Mouse (Mus musculus) erythroblast, embryonic 14.5 days (primary cell): Measurements from ENCODE around the gene Zscan2. TPM values are rescaled to one million over a fixed set of nuclear protein-coding genes. Genes with fewer than 3 reads are reported as not detected.

Experiments used
- H3K27me3 ChIP-seq: 2 replicates; pipeline ENCODE4 v1.6.1; 2012; ENCODE audit warnings: inconsistent platforms; ENCODE audit not compliant: control insufficient read depth
- H3K36me3 ChIP-seq: 2 replicates; pipeline ENCODE4 v1.6.1; 2012; ENCODE audit warnings: mild to moderate bottlenecking, inconsistent platforms; ENCODE audit not compliant: control insufficient read depth
- H3K4me1 ChIP-seq: 2 replicates; pipeline ENCODE4 v1.6.1; 2012; ENCODE audit warnings: inconsistent platforms; ENCODE audit not compliant: control insufficient read depth
- H3K4me3 ChIP-seq: replicated peaks from 2 replicates; pipeline ENCODE3; 2012; ENCODE audit warnings: moderate library complexity, mild to moderate bottlenecking, inconsistent platforms
- H3K9me3 ChIP-seq: 2 replicates; pipeline ENCODE4 v1.6.1; 2012; ENCODE audit warnings: low read length, inconsistent platforms, mixed read lengths; ENCODE audit not compliant: control insufficient read depth
- GATA1 ChIP-seq: IDR thresholded peaks from 2 replicates; pipeline ENCODE4 v1.6.1; 2012; ENCODE audit warnings: low read length, inconsistent platforms, mixed read lengths
- TAL1 ChIP-seq: IDR thresholded peaks from 3 replicates; pipeline ENCODE4 v1.6.1; 2012; ENCODE audit warnings: low read length, inconsistent platforms, mixed read lengths
- polyA plus RNA-seq: library from polyadenylated mRNA; stranded (reverse); fragments of >175 nt; gene quantifications from 2 replicates; pipeline ENCODE4 v1.2.3, GENCODE M21; 2012

Zscan2 gene
- polyA plus RNA-seq, 1 experiment, result 0.02 TPM

- H3K4me1 ChIP-seq, result no peaks in the 10 kb centered on the region
- H3K36me3 ChIP-seq, result no peaks in the 10 kb centered on the region
- no peak overlapping the region for H3K4me3 ChIP-seq
- no peaks in the 10 kb centered on the region for H3K9me3 ChIP-seq
- H3K27me3 ChIP-seq, result no peaks in the 10 kb centered on the region
- TF ChIP-seq TAL1 (no peak), GATA1 (no peak)
Measured at GRCm38 (mm10) chr7:80840937-80841336, 19.8 kb upstream of the Zscan2 start.

DNA sequence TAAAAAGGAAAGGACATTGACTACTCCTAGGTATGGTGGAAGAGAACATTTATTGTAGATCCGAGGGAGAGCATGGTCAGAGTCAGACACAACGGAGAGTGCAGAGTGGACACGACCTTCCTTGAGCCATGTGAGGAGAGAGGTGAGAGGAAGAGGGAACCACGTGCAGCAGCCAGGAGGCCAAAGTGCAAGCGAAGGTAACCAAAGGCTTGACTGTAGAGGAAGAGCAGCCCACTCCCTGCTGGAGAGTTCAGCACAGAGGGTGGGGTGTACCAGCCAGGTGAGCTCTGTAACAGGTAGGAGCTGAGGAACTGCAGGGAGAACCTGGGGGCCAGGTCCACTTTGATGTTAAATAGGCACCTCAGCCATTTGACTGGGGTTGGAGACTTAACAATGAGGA is 18.6 kb upstream of the Zscan2 start:
- TF ChIP-seq TAL1 (no peak), GATA1 (no peak)
- H3K4me3 ChIP-seq, result no peak overlapping the region
- no peaks in the 10 kb centered on the region for H3K9me3 ChIP-seq
- no peaks in the 10 kb centered on the region for H3K27me3 ChIP-seq
- H3K36me3 ChIP-seq, result no peaks in the 10 kb centered on the region
- H3K4me1 ChIP-seq, result no peaks in the 10 kb centered on the region

GRCm38 (mm10) chr7:80843176-80843575 is 17.5 kb upstream of the Zscan2 start:
- Histone ChIP-seq H3K27me3 (no peaks in the 10 kb centered on the region), H3K4me1 (no peaks in the 10 kb centered on the region), H3K9me3 (no peaks in the 10 kb centered on the region), H3K36me3 (no peaks in the 10 kb centered on the region), H3K4me3 (no peak overlapping the region)
- no peak for TF ChIP-seq TAL1
- TF ChIP-seq GATA1, result no peak

DNA sequence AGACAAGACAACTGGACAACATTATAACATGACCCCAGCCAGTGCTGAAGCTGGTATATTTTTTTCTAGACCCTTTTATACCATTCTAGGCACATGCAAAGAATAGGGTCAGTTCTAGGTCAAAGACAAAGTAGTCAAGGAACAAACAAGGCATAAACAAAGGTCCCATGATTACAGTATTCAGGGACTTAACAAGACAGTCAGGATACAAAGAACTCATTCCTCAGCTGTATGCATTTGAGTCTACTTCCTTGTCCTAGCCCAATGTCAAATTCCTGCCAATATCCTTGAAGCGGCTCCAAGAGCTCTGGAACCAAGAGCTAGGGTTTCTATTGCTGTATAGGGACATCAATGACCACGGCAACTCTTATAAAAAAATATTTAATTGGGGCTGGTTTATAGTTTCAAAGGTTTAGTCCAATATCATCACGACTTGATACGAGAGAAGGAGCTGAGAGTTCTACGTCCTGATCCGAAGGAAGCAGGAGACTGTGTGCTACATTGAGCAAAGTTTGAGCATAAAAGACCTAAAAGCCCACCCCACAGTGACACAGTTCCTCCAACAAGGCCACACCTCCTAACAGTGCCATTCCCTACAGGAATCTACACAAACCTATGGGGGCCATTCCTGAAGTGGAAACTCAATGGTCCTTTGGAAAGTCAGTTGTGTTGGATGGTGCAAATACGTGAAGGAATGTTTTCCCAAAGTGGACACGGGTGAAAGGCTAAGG is 16.6 kb upstream of the Zscan2 start:
- H3K4me3 ChIP-seq, result no peak overlapping the region
- no peaks in the 10 kb centered on the region for H3K36me3 ChIP-seq
- TF ChIP-seq GATA1 (no peak), TAL1 (no peak)
- H3K27me3 ChIP-seq, result no peaks in the 10 kb centered on the region
- H3K4me1 ChIP-seq, result no peaks in the 10 kb centered on the region
- H3K9me3 ChIP-seq, result no peaks in the 10 kb centered on the region

- H3K9me3 ChIP-seq, result no peaks in the 10 kb centered on the region
- H3K4me3 ChIP-seq, result no peak overlapping the region
- TF ChIP-seq TAL1, result no peak
- TF ChIP-seq GATA1, result no peak
- H3K4me1 ChIP-seq, result no peaks in the 10 kb centered on the region
- H3K27me3 ChIP-seq, result no peaks in the 10 kb centered on the region
- H3K36me3 ChIP-seq, result no peaks in the 10 kb centered on the region
Measured at GRCm38 (mm10) chr7:80844691-80845090, 16.0 kb upstream of the Zscan2 start.

- no peak overlapping the region for H3K4me3 ChIP-seq
- no peaks in the 10 kb centered on the region for H3K4me1 ChIP-seq
- TF ChIP-seq GATA1 (no peak), TAL1 (no peak)
- H3K9me3 ChIP-seq, result no peaks in the 10 kb centered on the region
- H3K36me3 ChIP-seq, result no peaks in the 10 kb centered on the region
- H3K27me3 ChIP-seq, result no peaks in the 10 kb centered on the region
Measured at GRCm38 (mm10) chr7:80845621-80846279, 15.0 kb upstream of the Zscan2 start.

- Histone ChIP-seq H3K4me3 (no peak overlapping the region), H3K9me3 (no peaks in the 10 kb centered on the region), H3K27me3 (no peaks in the 10 kb centered on the region), H3K36me3 (no peaks in the 10 kb centered on the region), H3K4me1 (no peaks in the 10 kb centered on the region)
- TF ChIP-seq TAL1 (no peak), GATA1 (no peak)
Measured at GRCm38 (mm10) chr7:80846280-80846678, 14.4 kb upstream of the Zscan2 start.

- no peak for TF ChIP-seq TAL1
- Histone ChIP-seq H3K4me1 (no peaks in the 10 kb centered on the region), H3K4me3 (no peak overlapping the region), H3K27me3 (no peaks in the 10 kb centered on the region), H3K36me3 (no peaks in the 10 kb centered on the region), H3K9me3 (no peaks in the 10 kb centered on the region)
Measured at GRCm38 (mm10) chr7:80846709-80847108, 14.0 kb upstream of the Zscan2 start.

DNA sequence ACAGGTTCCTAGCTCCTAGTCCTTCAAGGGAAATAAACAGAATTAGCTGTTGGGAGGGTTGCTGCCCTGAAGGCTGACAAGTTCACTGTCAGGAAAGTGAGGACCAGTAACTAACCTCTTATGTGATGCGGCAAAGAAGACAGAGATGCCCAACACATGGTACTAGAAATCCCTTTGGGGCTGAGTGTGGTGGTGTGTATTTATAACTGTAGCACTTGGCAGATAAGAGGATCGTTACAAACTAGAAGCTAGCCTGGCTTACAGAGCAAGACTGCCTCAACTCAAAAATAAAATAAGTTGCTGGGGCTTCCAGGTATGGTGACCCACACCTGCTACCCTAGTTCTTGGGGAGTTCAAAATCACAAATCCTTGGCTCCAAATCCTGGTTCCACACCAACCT is 11.5 kb upstream of the Zscan2 start:
- H3K36me3 ChIP-seq, result no peaks in the 10 kb centered on the region
- no peak overlapping the region for H3K4me3 ChIP-seq
- peaks cover 5% of the 10 kb centered on the region for H3K9me3 ChIP-seq
- no peaks in the 10 kb centered on the region for H3K4me1 ChIP-seq
- TF ChIP-seq GATA1 (no peak), TAL1 (no peak)
- H3K27me3 ChIP-seq, result no peaks in the 10 kb centered on the region
